Mouse (Mus musculus): ENCODE results near the gene Cdcp1.

Gene Cdcp1

DNA sequence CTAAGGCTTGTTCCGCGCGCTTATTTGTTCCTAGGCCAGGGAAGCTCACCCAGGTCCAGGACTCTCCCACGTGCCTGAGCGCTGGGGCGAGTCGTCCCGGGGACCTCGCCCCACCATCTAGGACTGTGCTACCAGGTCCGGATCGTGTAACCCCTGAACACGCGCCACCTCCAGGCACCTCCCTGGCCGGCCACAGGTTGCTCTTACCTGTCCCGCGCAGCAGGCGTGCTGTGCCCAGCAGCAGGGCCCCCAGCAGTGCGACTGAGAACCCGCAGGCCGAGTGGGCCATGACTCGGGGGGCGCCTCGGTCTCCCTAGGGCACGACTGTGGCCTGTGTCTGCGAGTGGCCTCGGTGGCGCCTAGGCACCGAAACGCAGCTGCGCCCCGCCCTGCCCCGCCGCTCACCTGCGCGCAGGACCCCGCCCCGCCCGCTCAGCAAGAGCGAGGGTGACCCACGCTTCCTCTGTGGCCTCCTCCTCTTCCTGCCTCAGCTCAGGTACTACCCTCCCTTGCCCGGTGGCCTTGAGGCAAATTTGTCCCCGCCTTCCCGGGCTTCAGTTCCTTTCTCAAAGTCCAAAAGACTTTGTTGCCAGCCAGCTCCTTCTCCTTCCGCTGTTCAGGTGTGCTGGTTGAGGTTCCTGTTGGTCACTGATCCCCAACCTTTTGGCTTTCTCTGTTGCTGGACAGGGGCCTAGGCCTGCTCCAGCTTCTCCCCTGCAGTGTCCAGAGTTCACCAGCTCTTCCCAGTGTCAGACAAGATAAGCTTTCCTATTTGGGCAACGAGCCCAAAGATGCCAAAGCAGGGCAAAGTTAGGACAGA is at the start of gene Cdcp1:
Gene Cdcp1, minus strand, starts transcription at position 418 of the 820 bp plus-strand sequence.
- DNase-seq (ENCODE audit: low read depth, low spot score): no peak

DNA sequence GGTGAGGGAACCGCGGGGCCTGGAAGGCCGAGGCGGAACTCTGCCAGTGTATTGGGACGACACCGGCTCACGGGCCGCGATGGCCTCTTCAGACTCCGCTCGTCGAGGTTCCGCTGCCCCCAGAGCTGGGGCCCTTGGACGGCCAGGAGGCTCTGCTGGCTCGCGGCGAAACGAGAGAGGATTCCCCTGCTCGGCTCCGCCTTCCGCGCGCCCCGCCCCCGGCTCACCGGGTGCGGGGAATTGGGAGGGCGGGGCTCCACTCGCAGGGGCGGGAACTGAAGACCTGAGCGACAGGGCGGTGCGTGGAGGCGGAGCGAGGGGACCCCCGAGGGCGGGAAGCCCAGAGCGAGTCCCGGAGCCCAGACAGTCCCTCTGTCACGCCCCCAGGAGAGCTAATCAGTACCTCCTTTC is 44.8 kb upstream of the Cdcp1 start, which contains the start of gene Tmem158:
Gene Tmem158, minus strand, starts transcription at position 154 of the 411 bp plus-strand sequence.
- DNase-seq (ENCODE audit: low read depth, low spot score): peak; percentile 92

- DNase-seq (ENCODE audit: low read depth, low spot score): peak; percentile 50
Observed at GRCm38 (mm10) chr9:123259896-123260610, 44.2 kb upstream of the Cdcp1 start.

DNA sequence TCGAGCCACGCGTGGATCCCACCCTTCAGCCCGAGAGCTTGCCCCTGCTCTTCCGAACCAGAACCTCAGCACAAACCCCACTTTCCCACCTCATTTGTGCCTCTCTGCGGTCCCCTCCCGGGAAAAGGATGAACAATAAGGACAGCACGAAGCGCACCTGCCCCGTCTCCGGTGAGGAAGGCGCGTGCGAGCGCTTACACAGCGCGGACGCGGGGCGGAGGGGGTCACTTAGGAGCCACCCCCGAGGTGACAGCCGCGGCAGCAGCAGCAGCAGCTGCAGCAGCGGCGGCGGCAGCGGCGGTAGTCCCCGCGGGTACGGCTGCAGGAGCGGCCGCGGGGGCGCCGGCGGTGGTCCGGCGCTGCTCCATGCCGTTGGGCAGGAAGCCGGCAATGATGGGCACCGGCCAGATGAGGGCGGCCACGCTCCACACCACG is 43.6 kb upstream of the Cdcp1 start:
- DNase-seq (ENCODE audit: low read depth, low spot score): peak; percentile 89

- no peak for DNase-seq (ENCODE audit: low read depth, low spot score)
Observed at GRCm38 (mm10) chr9:123258796-123259195, 43.0 kb upstream of the Cdcp1 start.

- DNase-seq (ENCODE audit: low read depth, low spot score): no peak
Observed at GRCm38 (mm10) chr9:123255736-123256135, 39.9 kb upstream of the Cdcp1 start.

DNA sequence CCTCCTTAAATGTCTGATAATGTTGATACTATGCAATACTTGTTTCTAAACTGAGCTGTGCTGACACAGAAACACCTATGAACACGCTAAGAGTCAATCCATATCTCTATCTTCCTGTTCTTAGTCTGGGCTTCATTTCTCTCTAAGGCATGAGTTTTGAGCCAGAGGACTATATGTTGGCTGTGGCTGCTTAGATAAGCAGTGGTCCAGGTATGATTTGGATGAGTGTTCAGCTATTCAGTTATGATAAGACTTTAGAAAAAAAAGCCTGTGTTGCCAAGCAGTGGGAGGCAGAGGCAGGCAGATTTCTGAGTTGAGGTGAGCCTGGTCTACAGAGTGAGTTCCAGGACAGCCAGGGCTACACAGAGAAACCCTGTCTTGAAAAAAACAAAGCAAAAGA is 32.2 kb upstream of the Cdcp1 start:
- no peak for DNase-seq (ENCODE audit: low read depth, low spot score)

DNA sequence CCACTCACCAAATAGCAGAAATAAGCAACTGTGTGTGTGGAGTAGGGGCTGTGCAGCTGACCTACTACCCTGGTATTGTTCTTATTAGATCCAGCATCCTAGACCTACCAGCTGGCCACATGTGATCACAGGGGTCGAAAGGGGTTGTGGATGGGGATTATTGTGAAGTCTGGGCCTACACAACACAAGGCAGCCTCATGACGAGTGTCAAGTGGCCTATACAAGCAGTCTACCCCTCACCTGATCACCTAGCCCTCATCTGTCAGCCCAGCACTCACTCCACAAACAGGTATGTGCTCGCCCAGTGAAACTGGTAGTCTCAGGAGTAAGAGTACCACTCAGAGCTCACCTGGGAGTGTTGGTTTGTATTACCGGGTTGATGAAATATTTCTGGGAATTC is 29.3 kb upstream of the Cdcp1 start:
- no peak for DNase-seq (ENCODE audit: low read depth, low spot score)

DNA sequence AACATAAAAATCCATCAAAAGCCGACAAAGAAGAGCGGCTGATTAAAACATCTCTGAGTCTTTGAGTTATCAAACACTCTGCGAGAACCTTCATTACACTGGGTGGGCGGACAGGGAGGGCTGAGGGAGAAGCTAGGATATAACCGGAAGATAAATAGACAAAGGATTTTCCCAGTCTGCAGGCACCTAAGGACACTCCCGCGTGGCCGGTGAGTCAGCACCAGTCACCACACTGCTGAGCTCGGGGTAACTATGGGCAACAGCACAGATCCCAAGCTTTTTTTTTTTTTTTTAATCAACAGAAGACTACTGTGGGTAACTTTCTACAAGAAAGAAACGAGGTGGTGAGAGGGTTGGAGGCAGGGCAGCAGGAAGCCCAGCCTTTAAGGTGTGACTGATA is 28.1 kb upstream of the Cdcp1 start:
- no peak for DNase-seq (ENCODE audit: low read depth, low spot score)

DNA sequence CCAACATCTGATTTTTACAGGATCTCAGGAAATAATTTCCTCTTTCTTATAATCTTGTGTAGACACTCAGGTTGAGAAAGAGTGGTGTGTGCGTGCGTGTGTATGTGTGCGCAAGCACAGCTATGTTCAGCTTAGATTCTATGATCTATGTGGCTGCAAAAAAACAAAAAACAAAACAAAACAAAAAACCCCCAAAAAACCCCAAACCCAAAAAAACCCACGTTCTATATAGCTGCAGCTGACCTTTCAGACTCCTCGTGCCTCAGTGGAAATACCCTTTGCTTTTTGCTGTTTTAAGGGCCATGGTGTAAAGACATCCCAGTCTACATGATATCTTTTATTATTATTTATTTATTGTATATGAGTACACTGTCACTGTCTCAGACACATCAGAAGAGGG is 25.4 kb upstream of the Cdcp1 start:
- no peak for DNase-seq (ENCODE audit: low read depth, low spot score)

DNA sequence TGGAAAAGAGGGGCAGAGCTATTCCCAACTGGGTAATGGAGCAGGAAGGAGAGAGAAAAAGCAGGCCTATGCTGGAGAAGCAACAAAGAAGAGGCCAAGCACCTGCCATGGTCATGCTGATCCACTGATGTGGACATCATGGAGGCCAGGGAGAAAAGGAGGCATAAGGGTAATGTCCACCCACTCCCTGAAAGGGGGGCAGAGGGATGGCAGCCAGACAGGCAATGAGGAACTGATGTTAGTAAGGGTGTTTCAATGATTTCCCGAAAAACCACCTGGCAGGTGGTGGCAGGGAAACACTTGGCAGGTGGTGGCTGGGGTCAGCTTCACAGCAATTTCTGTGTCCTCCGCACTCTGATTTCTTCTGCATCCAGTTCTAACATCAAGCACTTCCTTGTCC is 24.9 kb upstream of the Cdcp1 start:
- DNase-seq (ENCODE audit: low read depth, low spot score): no peak

- DNase-seq (ENCODE audit: low read depth, low spot score): no peak
Observed at GRCm38 (mm10) chr9:123240271-123240670, 24.4 kb upstream of the Cdcp1 start.

DNA sequence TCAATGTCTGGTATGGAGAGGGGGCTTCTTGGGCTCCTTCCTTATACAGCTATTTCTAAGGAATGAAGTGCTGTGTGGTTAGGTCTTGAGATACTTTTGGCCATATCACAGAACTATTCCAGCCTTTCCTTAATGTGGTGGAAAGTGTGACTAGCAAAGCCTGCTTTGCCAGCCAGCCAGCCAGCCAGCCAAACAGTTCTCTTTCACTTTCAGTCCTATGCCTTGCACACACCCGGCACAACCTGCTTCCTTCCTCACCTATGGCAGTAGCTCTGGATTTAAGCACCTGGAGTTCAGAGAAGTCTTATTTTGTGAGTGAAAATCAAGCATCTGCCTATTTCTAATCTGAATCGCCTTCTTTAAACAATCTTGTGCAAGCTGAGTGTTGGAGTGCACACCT is 23.8 kb upstream of the Cdcp1 start:
- no peak for DNase-seq (ENCODE audit: low read depth, low spot score)

- DNase-seq (ENCODE audit: low read depth, low spot score): no peak
Observed at GRCm38 (mm10) chr9:123238256-123239045, 22.6 kb upstream of the Cdcp1 start.

DNA sequence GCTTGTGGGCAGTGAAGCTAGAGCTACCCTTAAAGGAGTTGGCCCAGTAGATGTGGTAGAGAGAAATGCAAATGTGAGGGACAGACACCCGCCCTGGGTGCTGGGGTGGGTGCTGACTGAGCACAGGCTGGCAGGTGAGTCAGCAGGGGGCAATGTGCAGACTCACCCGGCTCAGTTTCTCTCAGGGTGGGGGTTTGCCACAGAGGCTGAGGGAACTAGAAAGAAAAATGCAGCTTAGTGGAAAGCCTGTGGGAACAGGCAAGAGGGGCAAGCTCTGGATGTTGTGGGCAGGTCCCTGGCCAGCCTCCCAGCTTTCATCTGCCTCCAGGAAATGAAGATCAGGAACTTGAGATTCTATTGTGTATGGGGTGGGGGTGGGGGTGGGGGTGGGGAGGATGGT is 21.9 kb upstream of the Cdcp1 start:
- DNase-seq (ENCODE audit: low read depth, low spot score): no peak

GRCm38 (mm10) chr9:123235621-123236020 is 19.8 kb upstream of the Cdcp1 start:
- DNase-seq (ENCODE audit: low read depth, low spot score): no peak

DNA sequence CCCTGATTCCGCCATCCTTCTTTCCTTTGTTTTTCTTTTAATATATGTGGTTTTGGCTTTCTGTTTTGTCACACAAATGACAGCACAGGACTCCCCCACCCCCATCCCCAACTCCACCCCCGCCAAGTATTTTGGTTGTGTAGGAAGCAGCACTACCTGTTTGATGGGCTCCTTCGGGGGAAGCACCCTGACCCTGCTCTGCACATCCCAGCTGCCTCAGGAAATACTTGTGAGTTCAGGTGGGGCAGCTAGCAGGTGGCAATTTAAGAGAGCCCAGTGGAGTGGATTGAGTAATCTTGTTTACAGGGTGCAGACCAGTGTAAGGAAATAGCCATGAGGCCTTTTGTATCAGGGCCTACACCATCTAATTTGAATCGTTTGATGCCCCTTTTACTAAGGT is 14.0 kb upstream of the Cdcp1 start:
- DNase-seq (ENCODE audit: low read depth, low spot score): no peak

GRCm38 (mm10) chr9:123228671-123229070 is 12.8 kb upstream of the Cdcp1 start:
- DNase-seq (ENCODE audit: low read depth, low spot score): no peak

- DNase-seq (ENCODE audit: low read depth, low spot score): no peak
Observed at GRCm38 (mm10) chr9:123227106-123227750, 11.4 kb upstream of the Cdcp1 start.

GRCm38 (mm10) chr9:123224863-123225431 is 9.1 kb upstream of the Cdcp1 start:
- no peak for DNase-seq (ENCODE audit: low read depth, low spot score)

GRCm38 (mm10) chr9:123219826-123220225 is 4.0 kb upstream of the Cdcp1 start:
- no peak for DNase-seq (ENCODE audit: low read depth, low spot score)

All from mesoderm, embryonic 11.5 days (tissue).